Mouse (Mus musculus) MEL (cell line): Measurements from ENCODE around the gene Gopc. TPM values are rescaled to one million over a fixed set of nuclear protein-coding genes. Genes with fewer than 3 reads are reported as not detected.

Source experiments
- DNase-seq: peaks from one replicate; pipeline ENCODE4 v3.0.0; 2011; ENCODE audit warnings: low read depth, low spot score
- H3K27ac ChIP-seq: 2 replicates; pipeline ENCODE4 v1.5.1; 2012; ENCODE audit warnings: low read depth, mild to moderate bottlenecking, control low read depth, low read length, moderate library complexity; ENCODE audit not compliant: control insufficient read depth
- H3K27me3 ChIP-seq, 2 experiments: fragments of 150-350 bp in 1 of 2; sonication (generic) in 1 of 2; 2 replicates each; pipeline ENCODE4 v1.6.1; 2012; ENCODE audit warnings: low read length in 2 of 2, mild to moderate bottlenecking in 2 of 2, improper control_type of control experiment in 1 of 2, moderate library complexity in 1 of 2; ENCODE audit not compliant: insufficient read depth in 2 of 2, control insufficient read depth in 1 of 2
- H3K36me3 ChIP-seq, 2 experiments: 2 replicates each; pipeline ENCODE4 v1.6.1; 2012 to 2014; ENCODE audit warnings: low read length in 2 of 2, improper control_type of control experiment in 1 of 2, inconsistent platforms in 1 of 2, mild to moderate bottlenecking in 1 of 2; ENCODE audit not compliant: insufficient read depth in 2 of 2, control insufficient read depth in 1 of 2
- H3K4me1 ChIP-seq, 2 experiments: fragments of 150-350 bp in 1 of 2; sonication (generic) in 1 of 2; 2 replicates each; pipeline ENCODE4 v1.6.1; 2012; ENCODE audit warnings: low read length in 2 of 2, improper control_type of control experiment in 1 of 2, mild to moderate bottlenecking in 1 of 2; ENCODE audit not compliant: insufficient read depth in 2 of 2, control insufficient read depth in 1 of 2
- H3K4me3 ChIP-seq, 2 experiments: fragments of 150-350 bp in 1 of 2; sonication (generic) in 1 of 2; 2 replicates each; pipeline ENCODE4 v1.5.1; 2012; ENCODE audit warnings: low read depth in 2 of 2, low read length in 2 of 2, mild to moderate bottlenecking in 2 of 2, moderate library complexity in 2 of 2, control low read depth in 1 of 2, improper control_type of control experiment in 1 of 2; ENCODE audit not compliant: control insufficient read depth in 1 of 2, insufficient read depth in 1 of 2
- H3K79me2 ChIP-seq: 2 replicates; pipeline ENCODE4 v1.6.1; 2012; ENCODE audit warnings: mild to moderate bottlenecking, low read length, moderate library complexity; ENCODE audit not compliant: control insufficient read depth, poor library complexity, insufficient read depth
- H3K9ac ChIP-seq: 2 replicates; pipeline ENCODE4 v1.6.1; 2012; ENCODE audit warnings: low read depth, mild to moderate bottlenecking, control low read depth, low read length, moderate library complexity; ENCODE audit not compliant: control insufficient read depth, poor library complexity, severe bottlenecking
- H3K9me3 ChIP-seq: fragments of 150-350 bp; sonication (generic); replicated peaks from 2 replicates; pipeline ENCODE4 v1.6.1; 2012; ENCODE audit warnings: mild to moderate bottlenecking, low read length, improper control_type of control experiment, moderate library complexity; ENCODE audit not compliant: insufficient read depth
- CHD1 ChIP-seq: IDR thresholded peaks from 2 replicates; pipeline ENCODE4 v1.6.1; 2012; ENCODE audit warnings: low read depth, mild to moderate bottlenecking, inconsistent platforms, low read length, improper control_type of control experiment
- CHD2 ChIP-seq: IDR thresholded peaks from 2 replicates; pipeline ENCODE4 v1.6.1; 2011; ENCODE audit warnings: low read length, improper control_type of control experiment
- ELF1 ChIP-seq: IDR thresholded peaks from 2 replicates; pipeline ENCODE4 v1.6.1; 2014; ENCODE audit warnings: low read depth, mild to moderate bottlenecking, inconsistent platforms, low read length, improper control_type of control experiment, moderate library complexity
- EP300 ChIP-seq, 2 experiments: IDR thresholded peaks; 2 replicates each; pipeline ENCODE4 v1.6.1; 2011; ENCODE audit warnings: improper control_type of control experiment in 2 of 2, low read length in 2 of 2, low read depth in 1 of 2, mild to moderate bottlenecking in 1 of 2
- GABPA ChIP-seq: IDR thresholded peaks from 2 replicates; pipeline ENCODE4 v1.6.1; 2012; ENCODE audit warnings: low read depth, mild to moderate bottlenecking, inconsistent platforms, low read length, improper control_type of control experiment, moderate library complexity
- GATA1 ChIP-seq: IDR thresholded peaks from 2 replicates; pipeline ENCODE4 v1.6.1; 2011; ENCODE audit warnings: low read depth, low read length, improper control_type of control experiment
- JUND ChIP-seq: IDR thresholded peaks from 2 replicates; pipeline ENCODE4 v1.6.1; 2011; ENCODE audit warnings: low read depth, mild to moderate bottlenecking, improper control_type of control experiment, low read length
- KAT2A ChIP-seq: conservative IDR thresholded peaks from 2 replicates; pipeline ENCODE4 v1.6.1; 2012; ENCODE audit warnings: low read depth, low read length, improper control_type of control experiment, inconsistent platforms
- MAFK ChIP-seq: IDR thresholded peaks from 2 replicates; pipeline ENCODE4 v1.6.1; 2011; ENCODE audit warnings: low read depth, mild to moderate bottlenecking, low read length, improper control_type of control experiment, borderline replicate concordance
- MAX ChIP-seq: IDR thresholded peaks from 2 replicates; pipeline ENCODE4 v1.6.1; 2011; ENCODE audit warnings: low read length, improper control_type of control experiment
- MAZ ChIP-seq: IDR thresholded peaks from 2 replicates; pipeline ENCODE4 v1.6.1; 2012; ENCODE audit warnings: low read depth, mild to moderate bottlenecking, inconsistent platforms, low read length, improper control_type of control experiment
- MYB ChIP-seq: IDR thresholded peaks from 2 replicates; pipeline ENCODE4 v1.6.1; 2011; ENCODE audit warnings: mild to moderate bottlenecking, low read depth, low read length, improper control_type of control experiment
- MYC ChIP-seq: IDR thresholded peaks from 2 replicates; pipeline ENCODE4 v1.6.1; 2011; ENCODE audit warnings: low read depth, mild to moderate bottlenecking, low read length, improper control_type of control experiment, moderate library complexity
- POLR2AphosphoS5 ChIP-seq: IDR thresholded peaks from 2 replicates; pipeline ENCODE4 v1.6.1; 2012; ENCODE audit warnings: low read depth, borderline replicate concordance, mild to moderate bottlenecking, inconsistent platforms, low read length, moderate library complexity, mixed read lengths
- SIN3A ChIP-seq: IDR thresholded peaks from 2 replicates; pipeline ENCODE4 v1.6.1; 2012; ENCODE audit warnings: low read length, improper control_type of control experiment, inconsistent platforms
- SMC3 ChIP-seq: IDR thresholded peaks from 2 replicates; pipeline ENCODE4 v1.6.1; 2011; ENCODE audit warnings: low read depth, low read length, improper control_type of control experiment
- TCF12 ChIP-seq: IDR thresholded peaks from 2 replicates; pipeline ENCODE4 v1.6.1; 2014; ENCODE audit warnings: low read depth, mild to moderate bottlenecking, inconsistent platforms, low read length, improper control_type of control experiment, moderate library complexity
- ZC3H11A ChIP-seq: IDR thresholded peaks from 2 replicates; pipeline ENCODE4 v1.6.1; 2012; ENCODE audit warnings: low read depth, mild to moderate bottlenecking, inconsistent platforms, low read length, improper control_type of control experiment
- ZKSCAN1 ChIP-seq: IDR thresholded peaks from 2 replicates; pipeline ENCODE4 v1.6.1; 2012; ENCODE audit warnings: low read depth, mild to moderate bottlenecking, inconsistent platforms, low read length, improper control_type of control experiment, moderate library complexity
- ZNF384 ChIP-seq: IDR thresholded peaks from 2 replicates; pipeline ENCODE4 v1.6.1; 2012; ENCODE audit warnings: low read depth, mild to moderate bottlenecking, inconsistent platforms, low read length, improper control_type of control experiment
- polyA plus RNA-seq, 2 experiments: library from polyadenylated mRNA; stranded (reverse) in 1 of 2; unstranded in 1 of 2; fragments of >175 nt in 1 of 2; fragments of >200 nt in 1 of 2; gene quantifications; 2 replicates each; pipeline versions ENCODE4 v1.2.1 to v1.2.4; 2012; ENCODE audit warnings: low replicate concordance in 2 of 2, low read depth in 1 of 2; ENCODE audit not compliant: insufficient read length in 2 of 2, insufficient read depth in 1 of 2, missing spikeins in 1 of 2
- total RNA-seq: library from RNA; depleted of rRNA; stranded (reverse); fragments of 300-350 nt; gene quantifications from 2 replicates; pipeline ENCODE4 v1.2.3, GENCODE M21; 2012

The Gopc gene
- total and polyA plus RNA-seq, 3 experiments = 6.2 to 8.2 TPM; not detected in 1

DNA sequence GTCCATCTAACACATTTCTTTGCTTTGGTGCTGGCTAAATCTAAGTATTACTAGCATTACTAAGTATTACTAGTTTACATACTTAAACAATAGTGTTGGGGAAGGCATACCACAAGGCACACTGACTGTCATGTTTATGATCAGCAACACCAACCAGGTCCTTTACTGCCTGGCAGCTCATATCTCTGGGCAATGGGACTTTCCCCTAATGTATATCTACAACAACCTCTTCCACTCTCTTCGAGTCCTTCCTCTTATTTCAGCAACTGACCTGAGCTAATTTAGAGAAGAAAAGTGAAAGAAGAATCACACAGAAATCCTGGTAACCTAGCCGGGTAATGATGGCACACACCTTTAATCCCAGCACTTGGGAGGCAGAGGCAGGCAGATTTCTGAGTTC lies 5.5 kb downstream of the Gopc start:
- no peak overlapping the region for H3K4me3 ChIP-seq
- H3K27ac ChIP-seq = no peak overlapping the region
- H3K36me3 ChIP-seq = peaks cover 3 to 28% of the 10 kb centered on the region in 2 experiments; a peak in 3 of 4 replicates
- H3K79me2 ChIP-seq = peaks cover 11% of the 10 kb centered on the region
- H3K9me3 ChIP-seq = no peaks in the 10 kb centered on the region
- H3K4me1 ChIP-seq = peaks cover 9 to 18% of the 10 kb centered on the region in 2 experiments
- peak; percentile 64 for DNase-seq
- no peaks in the 10 kb centered on the region for H3K27me3 ChIP-seq
- H3K9ac ChIP-seq = no peak overlapping the region
- TF ChIP-seq JUND = no peak
- no peak for TF ChIP-seq ZNF384
- peak in 1 of 2 experiments; percentile 20; a peak in 1 of 4 replicates for TF ChIP-seq EP300 (IDR thresholded peaks at IDR 0.05; ENCODE audit: low read depth in 1 of 2, low read length in 2 of 2)
- TF ChIP-seq GATA1 = peak; percentile 6; the same call in 1 of the 2 replicates
- no peak for TF ChIP-seq ZC3H11A

DNA sequence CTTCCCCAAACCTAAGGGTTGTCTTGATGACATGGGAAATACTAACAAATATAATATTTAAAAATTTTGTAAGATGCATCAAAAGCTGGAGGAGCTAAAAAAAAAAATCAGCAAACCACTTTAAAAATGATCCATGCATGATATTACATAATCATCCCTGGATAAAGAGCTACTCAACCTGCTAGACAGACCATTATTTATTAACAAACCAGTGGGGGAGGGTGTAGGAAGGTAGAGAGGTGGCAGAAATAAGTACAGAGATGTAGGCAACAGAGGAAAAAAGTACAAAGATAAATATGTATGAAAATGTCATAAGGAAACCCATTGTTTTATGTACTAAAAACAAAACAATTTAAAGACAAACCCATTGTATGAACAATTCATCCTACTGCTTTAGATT lies 7.3 kb downstream of the Gopc start:
- Histone ChIP-seq H3K9ac (no peak overlapping the region), H3K9me3 (no peaks in the 10 kb centered on the region), H3K27ac (no peak overlapping the region), H3K27me3 (no peaks in the 10 kb centered on the region), H3K4me1 (peaks cover 9 to 14% of the 10 kb centered on the region in 2 experiments), H3K36me3 (peaks cover 3 to 24% of the 10 kb centered on the region in 2 experiments; a peak in 3 of 4 replicates), H3K79me2 (peaks cover 5% of the 10 kb centered on the region; the same call in 1 of the 2 replicates), H3K4me3 (no peak overlapping the region)
- TF ChIP-seq ELF1 = no peak
- no peak for DNase-seq

- H3K27ac ChIP-seq = no peak overlapping the region
- H3K9me3 ChIP-seq = no peaks in the 10 kb centered on the region
- no peaks in the 10 kb centered on the region for H3K27me3 ChIP-seq
- H3K4me3 ChIP-seq = no peak overlapping the region
- H3K9ac ChIP-seq = no peak overlapping the region
- peaks cover 9 to 14% of the 10 kb centered on the region in 2 experiments for H3K4me1 ChIP-seq
- no peak for DNase-seq
- H3K79me2 ChIP-seq = peaks cover 5% of the 10 kb centered on the region; the same call in 1 of the 2 replicates
- TF ChIP-seq GABPA (no peak), POLR2AphosphoS5 (no peak), MYC (no peak), MAX (no peak), TCF12 (no peak), SMC3 (no peak), KAT2A (no peak), MAZ (no peak), SIN3A (no peak), CHD1 (no peak), ZKSCAN1 (no peak), CHD2 (no peak), MAFK (no peak), ZC3H11A (no peak), JUND (no peak), MYB (no peak)
- peaks cover 3 to 19% of the 10 kb centered on the region in 2 experiments; a peak in 3 of 4 replicates for H3K36me3 ChIP-seq
These were observed 8.1 kb downstream of the Gopc start for GRCm38 (mm10) chr10:52373834-52374233.
